Mouse (Mus musculus) kidney, adult 2 months (tissue): ENCODE measurements at regions not wholly inside any gene's neighbourhood (a gene's known extent, or its start where the extent isn't known, plus 50 kb on each side); places are given as distances from the start of the nearest gene placed in this dataset.

Experiments used
- CTCF ChIP-seq: fragments of 200-500 bp; conservative IDR thresholded peaks from 2 replicates; pipeline ENCODE4 v1.5.1; 2011; ENCODE audit warnings: low read depth, mild to moderate bottlenecking, control low read depth, low read length, moderate library complexity, mixed read lengths; ENCODE audit not compliant: insufficient read depth, insufficient read length
- POLR2A ChIP-seq: fragments of 200-500 bp; IDR thresholded peaks from one replicate; pipeline ENCODE4 v1.6.1; 2011; ENCODE audit warnings: low read depth, low read length, control low read depth

DNA sequence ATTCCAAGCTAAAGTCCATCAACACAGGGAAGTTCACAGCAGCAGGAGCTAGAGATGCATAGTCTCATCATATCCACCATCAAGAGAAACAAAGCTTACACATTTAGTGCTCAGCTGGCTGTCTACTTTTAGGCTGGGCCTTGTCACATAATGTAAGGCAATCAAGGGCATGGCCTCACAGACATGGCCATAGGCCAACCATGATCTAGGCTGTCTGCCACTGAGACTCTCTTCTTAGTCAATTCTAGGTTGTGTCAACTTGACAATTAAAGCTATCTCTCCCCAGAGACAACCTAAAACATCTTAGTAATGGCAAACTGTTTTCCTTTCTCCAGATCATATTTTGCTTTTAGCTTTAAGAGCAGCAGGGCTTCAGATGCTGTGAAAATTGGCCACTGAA lies 340.0 kb downstream of the Ankrd50 start:
- TF ChIP-seq CTCF (no peak), POLR2A (no peak)
